Mouse (Mus musculus) limb, embryonic 14.5 days (tissue): ENCODE measurements at regions not wholly inside any gene's neighbourhood (a gene's known extent, or its start where the extent isn't known, plus 50 kb on each side); places are given as distances from the start of the nearest gene placed in this dataset.
A peak's percentile ranks its signal among the peaks of the same experiment; 100 is the strongest.

Source experiments
- ATAC-seq: fragments of 200-750 bp; cut with Nextera tagmentation; 2 replicates; pipeline ENCODE4 v1.8.0; 2017; ENCODE audit warnings: low read depth, moderate number of reproducible peaks, moderate TSS enrichment; ENCODE audit not compliant: low FRiP score
- DNase-seq: peaks from one replicate; pipeline ENCODE4 v3.0.0-alpha.2; 2015; ENCODE audit warnings: low spot score
- H3K27ac ChIP-seq: fragments of 300-500 bp; sonication (generic); replicated peaks from 2 replicates; pipeline ENCODE4 v1.5.1; 2014; ENCODE audit warnings: low read depth, mild to moderate bottlenecking, low read length, moderate library complexity, mixed read lengths
- H3K27me3 ChIP-seq: fragments of 300-500 bp; sonication (generic); 2 replicates; pipeline ENCODE4 v1.6.1; 2014; ENCODE audit warnings: low read length, mixed read lengths; ENCODE audit not compliant: control insufficient read depth, insufficient read depth
- H3K36me3 ChIP-seq: fragments of 300-500 bp; sonication (generic); 2 replicates; pipeline ENCODE4 v1.6.1; 2014; ENCODE audit warnings: mild to moderate bottlenecking, low read length, moderate library complexity, mixed read lengths; ENCODE audit not compliant: control insufficient read depth, insufficient read depth
- H3K4me1 ChIP-seq: fragments of 300-500 bp; sonication (generic); 2 replicates; pipeline ENCODE4 v1.6.1; 2014; ENCODE audit warnings: antibody characterized with exemption, low read length, mixed read lengths; ENCODE audit not compliant: control insufficient read depth, insufficient read depth
- H3K4me2 ChIP-seq: fragments of 300-500 bp; sonication (generic); replicated peaks from 2 replicates; pipeline ENCODE4 v1.6.1; 2014; ENCODE audit warnings: low read depth, mild to moderate bottlenecking, low read length, moderate library complexity; ENCODE audit not compliant: severe bottlenecking
- H3K4me3 ChIP-seq: fragments of 300-500 bp; sonication (generic); replicated peaks from 2 replicates; pipeline ENCODE4 v1.5.1; 2014; ENCODE audit warnings: low read length
- H3K9ac ChIP-seq: fragments of 300-500 bp; sonication (generic); 2 replicates; pipeline ENCODE4 v1.6.1; 2014; ENCODE audit warnings: mild to moderate bottlenecking, low read depth, low read length, moderate library complexity; ENCODE audit not compliant: severe bottlenecking
- H3K9me3 ChIP-seq: fragments of 300-500 bp; sonication (generic); 2 replicates; pipeline ENCODE4 v1.6.1; 2016; ENCODE audit warnings: low read length; ENCODE audit not compliant: control insufficient read depth
- POLR2A ChIP-seq: fragments of 200-500 bp; IDR thresholded peaks from 2 replicates; pipeline ENCODE4 v1.8.0; 2012; ENCODE audit warnings: inconsistent platforms, mild to moderate bottlenecking, moderate library complexity, borderline replicate concordance; ENCODE audit not compliant: insufficient read depth, insufficient read length; ENCODE audit errors: extremely low read depth
- WGBS: fragments of 180-500 bp; shearing (Covaris S2); extraction: QIAGEN DNeasy Blood & Tissue Kit; methylation state at CpG from one replicate; pipeline ENCODE4 v1.1.7; 2014; 5-methylcytosine and 5-hydroxymethylcytosine counted together

- ATAC-seq (no peak), DNase-seq (no peak)
- H3K9me3 ChIP-seq: no peaks in the 10 kb centered on the region
- TF ChIP-seq POLR2A: no peak
- no peak overlapping the region for H3K27ac ChIP-seq
- H3K9ac ChIP-seq: no peak overlapping the region
- no peak overlapping the region for H3K4me3 ChIP-seq
- 47% methylated on average over 9 of the region's 9 CpGs for WGBS
- H3K4me2 ChIP-seq: no peak overlapping the region
- H3K4me1 ChIP-seq: no peaks in the 10 kb centered on the region
- no peaks in the 10 kb centered on the region for H3K36me3 ChIP-seq
- no peaks in the 10 kb centered on the region for H3K27me3 ChIP-seq
These were observed 342.5 kb upstream of the Tle4 start for GRCm38 (mm10) chr19:14940207-14940952.

DNA sequence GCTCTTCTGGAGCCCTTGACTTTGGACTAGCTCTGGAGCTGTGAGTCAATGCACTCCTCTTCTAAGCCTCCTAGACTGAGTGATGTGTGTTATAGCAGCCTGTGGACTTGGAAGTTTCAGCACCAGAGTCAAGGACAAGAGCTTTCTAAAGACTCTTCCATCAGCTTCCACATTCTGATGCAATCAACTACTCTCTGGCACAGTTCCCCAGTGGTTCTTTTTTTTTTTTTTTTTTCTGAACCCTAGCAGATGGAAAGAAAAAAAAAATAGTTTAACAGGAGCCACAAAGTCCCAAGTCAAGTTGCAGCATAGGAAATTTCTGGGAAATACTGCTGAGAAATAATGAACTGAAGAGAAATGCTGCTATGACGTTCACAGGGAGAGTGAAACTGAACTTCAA is 324.4 kb upstream of the Tle4 start:
- ATAC-seq: no peak
- WGBS: 36% methylated on average over 1 of the region's 1 CpGs

GRCm38 (mm10) chr19:14911056-14911850 is 313.4 kb upstream of the Tle4 start:
- Histone ChIP-seq H3K9ac (no peak overlapping the region), H3K4me1 (no peaks in the 10 kb centered on the region), H3K27me3 (no peaks in the 10 kb centered on the region), H3K36me3 (no peaks in the 10 kb centered on the region), H3K4me2 (no peak overlapping the region), H3K4me3 (no peak overlapping the region), H3K9me3 (no peaks in the 10 kb centered on the region), H3K27ac (no peak overlapping the region)
- DNase-seq (no peak), ATAC-seq (no peak)
- 87% methylated on average over 11 of the region's 11 CpGs for WGBS
- no peak for TF ChIP-seq POLR2A

More for the DNA sequence above, 324.4 kb upstream of the Tle4 start:
- Histone ChIP-seq H3K4me2 (no peak overlapping the region), H3K36me3 (no peaks in the 10 kb centered on the region), H3K27me3 (no peaks in the 10 kb centered on the region), H3K27ac (no peak overlapping the region), H3K9ac (no peak overlapping the region), H3K9me3 (no peaks in the 10 kb centered on the region), H3K4me3 (no peak overlapping the region), H3K4me1 (no peaks in the 10 kb centered on the region)
- no peak for TF ChIP-seq POLR2A
- peak; percentile 34 for DNase-seq

GRCm38 (mm10) chr19:14894875-14895274 is 297.0 kb upstream of the Tle4 start:
- Histone ChIP-seq H3K36me3 (no peaks in the 10 kb centered on the region), H3K27me3 (no peaks in the 10 kb centered on the region), H3K9me3 (no peaks in the 10 kb centered on the region), H3K4me2 (no peak overlapping the region), H3K27ac (no peak overlapping the region), H3K9ac (no peak overlapping the region), H3K4me3 (no peak overlapping the region), H3K4me1 (peaks cover 9% of the 10 kb centered on the region)
- DNase-seq (no peak), ATAC-seq (no peak)
- WGBS: 82% methylated on average over 2 of the region's 2 CpGs
- no peak for TF ChIP-seq POLR2A

- H3K4me1 ChIP-seq: peaks cover 11% of the 10 kb centered on the region
- DNase-seq (no peak), ATAC-seq (no peak)
- H3K4me3 ChIP-seq: no peak overlapping the region
- no peak overlapping the region for H3K27ac ChIP-seq
- H3K27me3 ChIP-seq: 0 out of 2 replicates have a peak, but pooled peaks cover 4% of the 10 kb centered on the region
- no peak overlapping the region for H3K4me2 ChIP-seq
- no peaks in the 10 kb centered on the region for H3K9me3 ChIP-seq
- no peaks in the 10 kb centered on the region for H3K36me3 ChIP-seq
- no peak for TF ChIP-seq POLR2A
- no peak overlapping the region for H3K9ac ChIP-seq
- WGBS: 29% methylated on average over 6 of the region's 6 CpGs
These were observed 294.5 kb upstream of the Tle4 start for GRCm38 (mm10) chr19:14892390-14892758.
